Mouse (Mus musculus): ENCODE measurements at regions not wholly inside any gene's neighbourhood (a gene's known extent, or its start where the extent isn't known, plus 50 kb on each side); places are given as distances from the start of the nearest gene placed in this dataset.

DNA sequence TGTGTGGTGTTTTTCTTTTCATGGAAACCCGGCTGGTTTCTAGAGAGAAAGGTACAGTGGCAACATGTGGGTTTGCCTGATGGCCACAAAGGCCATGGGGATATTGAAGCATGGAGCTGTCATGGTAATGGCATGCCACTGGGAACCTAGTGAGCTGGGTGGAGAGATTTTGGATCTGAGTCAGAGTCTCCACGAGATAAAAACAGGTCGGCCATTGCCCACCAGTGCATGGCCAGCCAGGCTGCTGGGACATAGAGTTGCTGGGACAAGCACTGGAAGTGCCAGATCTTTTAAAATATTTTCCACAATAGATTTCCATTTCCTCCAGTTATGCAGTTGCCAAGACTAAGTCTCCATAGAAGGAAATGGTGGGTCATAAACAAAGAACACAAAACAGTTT, 523.6 kb downstream of the Cypt12 start:
- TF ChIP-seq CTCF (IDR thresholded peaks at IDR 0.05; ENCODE audit: control insufficient read depth, insufficient read depth, insufficient replicate concordance, low read depth, low read length) (no peak), POLR2A (IDR thresholded peaks at IDR 0.05; ENCODE audit: control insufficient read depth, low read depth, low read length) (no peak)

All from testis, adult 2 months (tissue).